Mouse (Mus musculus): ENCODE measurements around the gene Dhrs1.

The Dhrs1 gene

GRCm38 (mm10) chr14:55763166-55763565, 17.7 kb upstream of the Dhrs1 start:
- no peak for DNase-seq (ENCODE audit: low spot score in 2 of 2)

GRCm38 (mm10) chr14:55762001-55762821, 16.7 kb upstream of the Dhrs1 start:
- DNase-seq (ENCODE audit: low spot score in 2 of 2): peak in 1 of 2 experiments; percentile 37

GRCm38 (mm10) chr14:55761163-55761562, 15.7 kb upstream of the Dhrs1 start, which contains the start of gene Ltb4r2:
Gene Ltb4r2 (plus strand): TSS chr14:55761428.
- DNase-seq (ENCODE audit: low spot score in 2 of 2): no peak

GRCm38 (mm10) chr14:55760156-55760555, 14.7 kb upstream of the Dhrs1 start:
- DNase-seq (ENCODE audit: low spot score in 2 of 2): peak; percentile 66 to 84

- no peak for DNase-seq (ENCODE audit: low spot score in 2 of 2)
Measured at GRCm38 (mm10) chr14:55758363-55758784, 12.9 kb upstream of the Dhrs1 start, which contains the start of gene Cideb. Gene Cideb (minus strand): TSS chr14:55758458.

GRCm38 (mm10) chr14:55757566-55757965, 12.1 kb upstream of the Dhrs1 start:
- no peak for DNase-seq (ENCODE audit: low spot score in 2 of 2)

GRCm38 (mm10) chr14:55747051-55747847, 1.8 kb upstream of the Dhrs1 start:
- no peak for DNase-seq (ENCODE audit: low spot score in 2 of 2)

- no peak for DNase-seq (ENCODE audit: low spot score in 2 of 2)
Measured at GRCm38 (mm10) chr14:55745861-55746237, 359 bp upstream of the Dhrs1 start.

GRCm38 (mm10) chr14:55743711-55744110, 1.8 kb downstream of the Dhrs1 start:
- DNase-seq (ENCODE audit: low spot score in 2 of 2): peak; percentile 69 to 90

- DNase-seq (ENCODE audit: low spot score in 2 of 2): no peak
Measured at GRCm38 (mm10) chr14:55737086-55737687, 8.3 kb downstream of the Dhrs1 start.

GRCm38 (mm10) chr14:55735758-55736157, 9.7 kb downstream of the Dhrs1 start:
- DNase-seq (ENCODE audit: low spot score in 2 of 2): no peak

- DNase-seq (ENCODE audit: low spot score in 2 of 2): no peak
Measured at GRCm38 (mm10) chr14:55735334-55735733, 10.2 kb downstream of the Dhrs1 start.

- DNase-seq (ENCODE audit: low spot score in 2 of 2): no peak
Measured at GRCm38 (mm10) chr14:55734869-55735268, 10.6 kb downstream of the Dhrs1 start.

- DNase-seq (ENCODE audit: low spot score in 2 of 2): no peak
Measured at GRCm38 (mm10) chr14:55733889-55734288, 11.6 kb downstream of the Dhrs1 start.

- no peak for DNase-seq (ENCODE audit: low spot score in 2 of 2)
Measured at GRCm38 (mm10) chr14:55730531-55731032, 14.9 kb downstream of the Dhrs1 start.

GRCm38 (mm10) chr14:55730116-55730515, 15.4 kb downstream of the Dhrs1 start:
- DNase-seq (ENCODE audit: low spot score in 2 of 2): no peak

- DNase-seq (ENCODE audit: low spot score in 2 of 2): no peak
Measured at GRCm38 (mm10) chr14:55727889-55728685, 17.4 kb downstream of the Dhrs1 start.

- DNase-seq (ENCODE audit: low spot score in 2 of 2): no peak
Measured at GRCm38 (mm10) chr14:55726261-55726660, 19.2 kb downstream of the Dhrs1 start.

- DNase-seq (ENCODE audit: low spot score in 2 of 2): peak; percentile 76 to 82
Measured at GRCm38 (mm10) chr14:55724411-55724871, 21.0 kb downstream of the Dhrs1 start.

- DNase-seq (ENCODE audit: low spot score in 2 of 2): no peak
Measured at GRCm38 (mm10) chr14:55723433-55723832, 22.1 kb downstream of the Dhrs1 start.

GRCm38 (mm10) chr14:55722438-55722945, 23.0 kb downstream of the Dhrs1 start:
- no peak for DNase-seq (ENCODE audit: low spot score in 2 of 2)

All from thymus, postnatal 10 days (tissue).